Comparison of ENCODE assay signal across 8 mouse cellular contexts in genomic region chr4:63744693-63745171, GRCm38 (mm10). TPM values are rescaled to one million over a fixed set of nuclear protein-coding genes. Genes with fewer than 3 reads are reported as not detected.
DNase-seq lines count a peak whose midpoint lies in the region; ATAC-seq and TF ChIP-seq lines count a peak whose summit lies in the region.

Gene Tnfsf15, minus strand, starts transcription at chr4:63745113.

- no peak within 1 kb of the TSS for H3K4me3 ChIP-seq in liver, embryonic 11.5 days (ENCODE audit: low read depth, low read length)
- no peak within 1 kb of the TSS for H3K4me3 ChIP-seq in limb, embryonic 14.5 days (replicated peaks; ENCODE audit: low read length)

- DNase-seq in liver = peak; percentile 30
- no peak for DNase-seq in liver, embryonic 11.5 days (ENCODE audit: low spot score)
- peak; percentile 42 to 82 for DNase-seq in cerebellum, postnatal 4 days (ENCODE audit: low spot score in 2 of 2)
- peak; percentile 41 for DNase-seq in heart, postnatal 25 days (ENCODE audit: low spot score)
- DNase-seq in limb, embryonic 14.5 days (ENCODE audit: low spot score) = peak; percentile 63
- peak; percentile 46 for DNase-seq in skeletal muscle tissue, adult 2 months (ENCODE audit: low read depth, low spot score)
- DNase-seq in embryo, embryonic 9.5 days (ENCODE audit: extremely low spot score) = no peak

- ATAC-seq in liver, embryonic 11.5 days (replicated peaks; ENCODE audit: low FRiP score) = no peak
- peak; percentile 67 for ATAC-seq in limb, embryonic 14.5 days (ENCODE audit: low FRiP score, low read depth)
- ATAC-seq in erythroblast, adult 5-6 weeks (replicated peaks; ENCODE audit: low FRiP score, poor library complexity, severe bottlenecking) = no peak

- intact Hi-C loops in heart, postnatal 25 days (cut with DNase I) = no loop called here

- H3K4me2 ChIP-seq in liver, embryonic 11.5 days = no peak within 1 kb of the TSS
- H3K4me2 ChIP-seq in limb, embryonic 14.5 days (replicated peaks; ENCODE audit: low read depth, low read length, severe bottlenecking) = no peak within 1 kb of the TSS

- 49% methylated on average over 8 of the region's 8 CpGs for WGBS in liver, embryonic 11.5 days
- WGBS in limb, embryonic 14.5 days = 38% methylated on average over 8 of the region's 8 CpGs

- TF ChIP-seq POLR2A in limb, embryonic 14.5 days (IDR thresholded peaks at IDR 0.05; ENCODE audit: borderline replicate concordance, extremely low read depth, insufficient read depth, insufficient read length) = no peak

- H3K27ac ChIP-seq in liver, embryonic 11.5 days (ENCODE audit: low read depth, low read length) = no peak within 1 kb of the TSS
- H3K27ac ChIP-seq in limb, embryonic 14.5 days (replicated peaks; ENCODE audit: low read depth, low read length) = no peak within 1 kb of the TSS

- no peaks in the 10 kb centered on the region for H3K36me3 ChIP-seq in liver, embryonic 11.5 days (ENCODE audit: control insufficient read depth, insufficient read depth, low read length)
- no peaks in the 10 kb centered on the region for H3K36me3 ChIP-seq in limb, embryonic 14.5 days (ENCODE audit: control insufficient read depth, insufficient read depth, low read length)

- H3K9me3 ChIP-seq in liver, embryonic 11.5 days (ENCODE audit: control insufficient read depth, low read length) = no peaks in the 10 kb centered on the region
- no peaks in the 10 kb centered on the region for H3K9me3 ChIP-seq in limb, embryonic 14.5 days (ENCODE audit: control insufficient read depth, low read length)

- H3K9ac ChIP-seq in liver, embryonic 11.5 days (ENCODE audit: low read depth, low read length) = no peak within 1 kb of the TSS
- no peak within 1 kb of the TSS for H3K9ac ChIP-seq in limb, embryonic 14.5 days (ENCODE audit: low read depth, low read length, severe bottlenecking)

- H3K27me3 ChIP-seq in liver, embryonic 11.5 days (replicated peaks; ENCODE audit: control insufficient read depth, insufficient read depth, low read length) = peaks cover 3% of the 10 kb centered on the region; the same call in 1 of the 2 replicates
- H3K27me3 ChIP-seq in limb, embryonic 14.5 days (ENCODE audit: control insufficient read depth, insufficient read depth, low read length) = no peaks in the 10 kb centered on the region

- H3K4me1 ChIP-seq in liver, embryonic 11.5 days (replicated peaks; ENCODE audit: control insufficient read depth, insufficient read depth, low read length) = no peaks in the 10 kb centered on the region
- peaks cover 26% of the 10 kb centered on the region for H3K4me1 ChIP-seq in limb, embryonic 14.5 days (ENCODE audit: control insufficient read depth, insufficient read depth, low read length)

RNA-seq across cellular contexts. Expression of gene Tnfsf15, which starts in this region (rescaled TPM):
- polyA plus RNA-seq in liver, embryonic 11.5 days (2014; fragmentation: Nextera tagmentation; extraction: Ambion mirVana) = 0.08 TPM in 1 of 2 replicates, not detected in the other
- not detected for total RNA-seq in heart, postnatal 25 days (2021)
- 0.05 and 0.08 TPM in 2 replicates for polyA plus RNA-seq in limb, embryonic 14.5 days (2012; rRNA removed)
- polyA plus RNA-seq in limb, embryonic 14.5 days (2014; fragmentation: Nextera tagmentation; extraction: Ambion mirVana) = 0.10 and 0.39 TPM in 2 replicates
- not detected in 2 replicates for total RNA-seq in erythroblast, adult 5-6 weeks (2015; ENCODE audit: low replicate concordance)
- total RNA-seq in erythroblast, adult 5-6 weeks (2017; ENCODE audit: low replicate concordance) = not detected in 2 replicates

Comparison
In these comparisons a context has a peak if more than half of its experiments do, and no peak if none do; other contexts are left out.
1. DNase-seq: peak in liver (single experiment), cerebellum, postnatal 4 days (2 of 2) and skeletal muscle tissue, adult 2 months (single experiment); none in liver, embryonic 11.5 days (single experiment) and embryo, embryonic 9.5 days (single experiment).
2. Peak in DNase-seq in heart, postnatal 25 days; RNA of the gene not detected or under 1 TPM.
3. Peak in DNase-seq and ATAC-seq in limb, embryonic 14.5 days; RNA of the gene not detected or under 1 TPM.